Mouse (Mus musculus): ENCODE results near the gene Gtf2h4. TPM values are rescaled to one million over a fixed set of nuclear protein-coding genes. Genes with fewer than 3 reads are reported as not detected.

Gene Gtf2h4
- 13.4 and 15.1 TPM in 2 replicates for total RNA-seq (2015)
- total RNA-seq (2017): 10.6 and 14.9 TPM in 2 replicates

DNA sequence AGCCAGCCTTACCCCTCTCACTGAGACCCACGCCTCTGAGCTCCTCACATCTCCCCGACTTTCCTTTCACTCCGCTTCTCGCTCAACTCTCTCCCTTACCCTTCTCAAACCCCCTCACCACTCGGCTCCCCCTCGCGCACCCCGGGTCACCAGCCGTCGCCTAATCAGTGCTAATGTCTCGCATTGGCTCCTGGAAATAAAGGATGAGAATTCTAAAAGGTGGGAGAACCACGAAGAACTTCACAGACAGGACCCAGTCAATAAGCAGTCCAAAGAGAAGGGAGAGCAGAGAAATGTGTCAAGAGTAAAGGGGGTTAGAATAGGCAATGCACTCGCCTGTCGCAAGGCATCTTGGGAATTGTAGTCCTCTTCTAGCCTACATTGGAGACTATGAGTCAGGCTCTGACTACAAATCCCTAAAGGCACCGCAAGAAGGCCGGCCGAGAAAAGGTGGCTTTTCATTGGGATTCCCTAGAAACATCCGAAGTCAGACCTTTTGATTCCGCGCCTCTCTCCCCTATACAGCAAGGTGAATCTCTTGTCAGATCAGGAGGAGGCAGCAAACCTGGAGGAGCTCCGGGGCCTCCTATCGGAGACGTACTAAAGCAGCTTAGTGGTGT lies at the start of gene Gtf2h4:
TSS of gene Gtf2h4 (minus strand) at position 324 of the 620 bp plus-strand sequence.
- peak; percentile 100 for ATAC-seq (ENCODE audit: poor library complexity, severe bottlenecking)

- no peak for ATAC-seq (ENCODE audit: poor library complexity, severe bottlenecking)
These were observed 48.1 kb upstream of the Gtf2h4 start for GRCm38 (mm10) chr17:35721676-35722075.

GRCm38 (mm10) chr17:35720340-35720727 lies 46.8 kb upstream of the Gtf2h4 start:
- ATAC-seq (ENCODE audit: poor library complexity, severe bottlenecking): no peak

DNA sequence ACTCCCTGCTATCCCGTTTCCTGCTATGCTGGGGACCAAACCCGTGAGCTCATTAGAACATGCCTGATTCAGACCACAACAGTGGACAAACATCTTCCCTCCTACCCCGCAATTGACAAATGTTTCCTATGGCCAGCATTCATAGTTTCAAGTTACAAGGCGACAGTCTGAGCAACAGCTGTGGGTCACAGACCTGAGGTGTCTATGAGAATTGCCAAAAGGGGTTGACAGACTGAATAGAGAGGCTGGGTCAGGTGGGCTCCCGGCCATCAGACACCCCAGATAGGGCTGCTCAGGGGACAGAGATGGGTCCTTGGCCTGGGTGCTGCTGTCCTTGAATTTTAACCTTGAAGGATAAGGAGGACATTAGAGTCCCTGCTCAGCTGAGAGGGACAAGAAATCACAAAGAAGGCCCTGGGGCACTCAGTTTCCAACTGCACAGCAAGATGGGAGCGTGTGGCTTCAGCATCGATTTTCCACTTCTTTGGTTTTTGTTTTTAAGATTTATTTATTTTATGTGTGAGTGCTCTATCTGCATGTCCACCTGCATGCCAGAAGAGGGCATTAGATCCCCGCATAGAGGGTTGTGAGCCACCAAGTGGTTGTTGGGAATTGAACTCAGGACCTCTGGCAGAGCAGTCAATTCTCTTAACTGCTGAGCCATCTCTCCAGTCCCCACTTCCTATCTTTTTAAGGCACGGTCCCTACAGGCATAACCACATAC lies 46.2 kb upstream of the Gtf2h4 start:
- ATAC-seq (ENCODE audit: poor library complexity, severe bottlenecking): no peak

GRCm38 (mm10) chr17:35717080-35717479 lies 43.5 kb upstream of the Gtf2h4 start:
- no peak for ATAC-seq (ENCODE audit: poor library complexity, severe bottlenecking)

- ATAC-seq (ENCODE audit: poor library complexity, severe bottlenecking): no peak
These were observed 42.6 kb upstream of the Gtf2h4 start for GRCm38 (mm10) chr17:35716114-35716513.

- ATAC-seq (ENCODE audit: poor library complexity, severe bottlenecking): no peak
These were observed 37.3 kb upstream of the Gtf2h4 start for GRCm38 (mm10) chr17:35710705-35711347.

DNA sequence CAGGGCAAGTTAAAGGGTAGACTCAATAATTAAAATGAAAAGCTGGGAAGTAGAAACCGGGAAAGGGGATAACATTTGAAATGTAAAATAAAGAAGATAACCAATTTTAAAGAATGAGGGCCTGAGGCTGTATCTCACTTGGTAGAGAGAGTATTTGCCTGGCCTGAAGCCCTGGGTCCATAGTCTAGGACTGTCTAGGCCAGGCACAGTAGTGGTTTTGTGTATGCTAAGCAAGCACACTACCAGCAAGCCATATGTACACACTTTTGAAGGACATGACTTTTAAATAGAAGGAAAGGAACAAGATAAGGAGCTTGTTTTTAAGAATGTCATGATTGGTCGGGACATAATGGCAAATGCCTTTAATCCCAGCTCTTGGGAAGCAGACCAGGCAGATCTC lies 35.1 kb upstream of the Gtf2h4 start:
- ATAC-seq (ENCODE audit: poor library complexity, severe bottlenecking): no peak

- ATAC-seq (ENCODE audit: poor library complexity, severe bottlenecking): no peak
These were observed 34.4 kb upstream of the Gtf2h4 start for GRCm38 (mm10) chr17:35707929-35708328.

- no peak for ATAC-seq (ENCODE audit: poor library complexity, severe bottlenecking)
These were observed 32.3 kb upstream of the Gtf2h4 start for GRCm38 (mm10) chr17:35705836-35706235.

DNA sequence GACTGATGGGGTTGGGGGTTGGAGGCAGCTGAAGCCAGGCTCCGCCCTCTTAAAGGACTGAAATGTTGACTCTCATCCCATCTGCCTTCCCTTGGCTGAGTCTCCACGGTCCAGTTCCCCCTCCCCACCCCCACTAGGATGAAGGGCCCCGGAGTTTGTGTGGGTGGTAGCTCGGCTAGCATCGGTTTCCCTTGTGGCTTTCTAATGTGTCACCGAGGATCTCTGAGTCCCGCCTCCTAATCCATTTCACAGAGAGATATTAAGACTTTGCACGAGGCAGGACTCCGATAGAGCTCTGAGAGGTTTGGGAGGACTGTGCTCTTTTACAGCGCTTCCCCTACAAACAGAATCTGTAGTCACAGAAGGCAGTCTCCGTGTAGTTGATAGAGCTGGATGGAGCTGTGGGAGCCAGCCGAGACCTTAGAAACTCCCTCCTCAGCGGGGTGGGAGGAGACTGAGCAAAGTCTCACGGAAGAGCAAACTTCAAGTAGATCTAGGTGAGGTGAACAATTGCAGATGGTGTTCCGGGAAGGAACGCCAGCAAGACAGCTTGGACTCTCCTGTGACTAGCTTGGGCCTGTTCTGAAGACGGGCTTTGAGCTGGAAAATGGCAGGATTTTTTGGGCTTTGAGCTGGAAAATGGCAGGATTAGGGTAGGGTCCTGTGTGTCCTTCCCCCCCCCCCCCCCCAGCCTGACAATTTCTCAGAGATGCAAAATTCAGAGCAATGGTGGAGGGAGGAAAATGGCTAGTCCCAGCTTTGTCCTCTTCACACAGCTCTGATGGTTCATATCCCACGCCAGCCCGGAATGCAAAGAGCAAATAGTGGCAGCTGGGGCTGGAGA lies 31.3 kb upstream of the Gtf2h4 start, which contains the start of gene Ddr1:
TSS of gene Ddr1 (minus strand) at position 1 of the 844 bp plus-strand sequence.
- ATAC-seq (ENCODE audit: poor library complexity, severe bottlenecking): 0 out of 2 replicates have a peak, but pooled peaks have one; percentile 21

DNA sequence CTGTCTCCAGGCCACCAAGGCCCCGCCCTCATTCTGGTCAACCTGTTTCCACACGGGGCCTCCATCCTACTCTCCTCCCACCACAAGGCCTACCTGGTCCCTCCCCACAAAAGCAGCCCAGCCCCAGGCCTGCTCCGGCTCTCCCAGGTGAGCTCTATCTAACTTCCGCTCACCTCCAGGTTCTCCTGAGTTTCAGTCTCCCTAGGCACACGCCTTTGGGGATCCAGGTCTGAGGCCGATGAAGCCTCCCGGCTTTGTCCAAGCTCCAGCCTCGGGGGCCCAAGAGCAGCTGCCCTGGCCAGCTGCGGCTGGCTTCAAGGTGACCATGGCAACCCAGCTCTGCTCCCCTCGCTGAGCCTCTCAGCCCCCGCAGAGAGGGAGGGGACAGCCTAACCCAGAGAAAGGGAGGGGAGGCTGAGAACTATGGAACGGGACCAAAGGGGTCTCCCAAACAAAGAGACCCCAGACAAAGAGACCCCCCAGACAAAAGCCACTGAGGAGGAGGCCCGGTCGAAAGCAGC lies 30.3 kb upstream of the Gtf2h4 start:
- ATAC-seq (ENCODE audit: poor library complexity, severe bottlenecking): no peak

- ATAC-seq (ENCODE audit: poor library complexity, severe bottlenecking): no peak
These were observed 29.5 kb upstream of the Gtf2h4 start for GRCm38 (mm10) chr17:35703065-35703464.

DNA sequence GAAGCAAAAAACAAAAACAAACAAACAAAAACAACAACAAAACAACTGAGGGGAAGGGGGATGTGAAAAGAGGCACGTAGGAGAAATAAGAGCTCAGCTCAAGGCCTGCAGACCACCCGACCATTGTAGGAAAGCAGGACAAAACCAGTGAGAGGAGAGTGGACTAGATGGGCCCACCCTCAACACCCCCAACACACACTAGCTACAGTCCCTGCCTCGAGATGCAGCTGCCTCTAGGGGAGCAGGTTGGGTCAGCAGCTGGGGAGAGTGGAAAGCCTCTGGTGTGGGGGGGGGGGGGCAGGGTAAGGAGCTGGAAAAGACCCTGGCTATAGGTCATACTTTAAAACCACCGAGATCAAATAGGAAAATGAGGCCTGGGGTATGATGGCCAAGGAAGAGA lies 29.1 kb upstream of the Gtf2h4 start:
- ATAC-seq (ENCODE audit: poor library complexity, severe bottlenecking): no peak

GRCm38 (mm10) chr17:35701978-35702461 lies 28.5 kb upstream of the Gtf2h4 start:
- ATAC-seq (ENCODE audit: poor library complexity, severe bottlenecking): no peak

DNA sequence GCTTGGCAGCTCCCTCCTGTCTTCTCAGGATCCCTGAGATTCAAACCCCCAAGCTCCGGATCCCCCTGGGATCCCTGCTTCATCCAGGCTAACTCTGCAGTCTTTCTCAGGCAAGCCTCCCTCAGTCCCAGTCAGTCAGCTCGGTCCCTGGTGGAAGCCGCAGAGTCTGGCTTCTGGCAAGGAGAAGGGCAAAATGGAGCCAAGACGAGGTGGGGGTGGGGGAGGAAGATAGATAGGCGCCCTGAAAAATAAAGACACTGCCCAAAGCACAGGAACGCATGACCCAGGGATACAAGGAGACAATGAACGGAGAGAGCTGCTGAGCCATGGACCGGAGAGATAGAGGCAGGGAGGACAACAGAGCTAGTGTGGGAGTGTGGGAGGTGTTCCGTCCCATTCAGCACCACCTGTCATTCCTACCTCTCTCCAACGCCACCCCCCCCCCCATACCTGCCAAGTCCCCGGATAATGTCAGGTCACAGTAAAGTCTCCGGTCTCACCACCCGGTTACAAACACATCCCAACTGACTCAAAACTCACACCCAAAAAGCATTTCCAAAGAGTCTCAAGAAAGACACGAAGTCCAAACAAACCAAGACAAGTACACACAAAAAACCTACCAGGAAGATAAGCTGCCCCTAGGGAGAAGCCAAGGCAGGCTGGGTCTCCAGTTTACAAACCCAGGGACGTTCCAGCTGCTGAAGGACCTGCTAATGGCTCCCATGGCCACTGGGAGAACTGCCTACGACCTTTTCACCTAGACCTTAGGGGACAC lies 27.9 kb upstream of the Gtf2h4 start:
- no peak for ATAC-seq (ENCODE audit: poor library complexity, severe bottlenecking)

- ATAC-seq (ENCODE audit: poor library complexity, severe bottlenecking): peak; percentile 18; the same call in 1 of the 2 replicates
These were observed 26.9 kb upstream of the Gtf2h4 start for GRCm38 (mm10) chr17:35700371-35700961.

DNA sequence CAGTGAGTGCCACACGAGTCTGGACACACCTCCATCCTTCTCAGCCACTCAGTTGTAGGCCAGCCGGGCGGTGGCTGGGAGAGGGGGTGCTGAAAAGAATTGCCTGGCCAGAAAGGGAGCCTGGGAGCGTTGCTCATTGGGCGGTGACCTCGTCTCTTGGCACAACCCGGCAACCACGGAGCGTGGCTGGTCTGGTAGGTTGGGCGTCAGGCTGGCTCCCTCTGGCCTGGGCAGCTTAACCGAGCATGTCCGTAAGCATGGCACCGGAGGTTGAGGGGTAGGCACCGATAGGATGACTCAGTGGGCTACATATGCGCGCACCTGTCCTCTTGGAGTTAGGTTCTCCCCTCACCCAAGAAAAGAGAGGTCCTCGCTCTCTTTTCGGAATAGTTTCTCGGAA lies 26.4 kb upstream of the Gtf2h4 start:
- ATAC-seq (ENCODE audit: poor library complexity, severe bottlenecking): no peak

GRCm38 (mm10) chr17:35698501-35698883 lies 25.0 kb upstream of the Gtf2h4 start:
- no peak for ATAC-seq (ENCODE audit: poor library complexity, severe bottlenecking)

Data from megakaryocyte, adult 5-6 weeks (primary cell).